Mouse (Mus musculus) layer of hippocampus, postnatal 10 days (tissue): ENCODE measurements around the gene Mien1. TPM values are rescaled to one million over a fixed set of nuclear protein-coding genes. Genes with fewer than 3 reads are reported as not detected.

ENCODE experiments used
- DNase-seq, 2 experiments: peaks; one replicate each; pipeline ENCODE4 v3.0.0; 2021; ENCODE audit warnings: low spot score in 2 of 2
- total RNA-seq, 2 experiments: library from RNA; stranded (reverse); gene quantifications; 2 replicates each; pipeline ENCODE4 v1.2.3; 2021

Gene Mien1
- total RNA-seq, 2 experiments from 2014 or later: 108 to 110 TPM

DNA sequence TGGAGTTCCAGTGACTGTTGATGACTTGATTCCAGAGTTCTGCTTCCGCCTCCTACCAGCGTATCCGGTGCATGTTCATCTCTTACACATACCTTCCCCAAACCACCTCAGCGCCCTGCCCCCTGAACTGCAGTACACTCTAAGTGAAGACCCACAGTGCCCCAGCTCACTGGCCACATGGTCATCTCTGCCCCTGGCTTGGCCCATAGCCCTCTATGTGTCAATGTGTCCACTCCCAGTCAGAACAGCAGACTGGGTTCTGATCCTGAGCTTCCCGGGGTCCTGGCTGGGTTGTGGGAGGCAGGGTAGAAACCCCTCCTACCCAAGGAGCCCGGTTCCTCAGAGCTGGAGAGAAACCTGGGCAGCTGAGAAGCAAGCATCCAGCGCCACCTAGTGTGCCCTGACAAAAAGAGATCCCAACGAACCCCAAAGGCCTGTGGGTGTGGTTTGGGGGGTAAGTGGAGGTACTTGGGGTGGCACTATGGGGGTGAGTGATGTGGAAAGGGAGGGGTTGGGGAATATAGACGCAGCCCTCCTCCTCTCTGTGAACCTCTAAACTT is 49.5 kb downstream of the Mien1 start:
- DNase-seq: peak; percentile 63 to 76

DNA sequence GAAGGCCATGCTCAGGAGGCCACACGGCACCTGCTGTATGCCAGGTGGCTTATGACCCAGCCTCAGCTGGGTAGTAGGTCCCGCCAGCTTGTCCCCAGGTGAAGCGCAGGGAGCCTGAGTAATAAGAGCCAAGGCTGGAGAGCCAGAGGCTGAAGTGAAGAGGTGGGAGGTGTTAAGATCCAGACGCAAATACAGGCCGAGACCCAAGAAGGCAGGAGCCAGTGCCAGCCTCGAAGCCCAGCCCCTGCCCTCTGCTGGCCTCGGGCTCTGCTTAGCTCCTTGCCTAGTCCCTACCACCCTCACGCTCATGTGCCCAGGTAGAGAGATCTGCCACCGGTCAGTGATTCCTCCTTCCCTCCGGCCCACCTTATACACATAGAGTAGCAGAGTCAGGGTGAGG is 50.5 kb downstream of the Mien1 start:
- DNase-seq: no peak

Other genes with a start within 250 kb of the Mien1 start
- gene Med1, start 245.7 kb downstream of the Mien1 start, total RNA-seq: 10 to 100 TPM; 48.6 to 50.2 TPM
- 10 to 100 TPM; 34.1 to 36.5 TPM for gene Cdk12, start 235.9 kb downstream of the Mien1 start, total RNA-seq
- gene Neurod2, start 109.3 kb downstream of the Mien1 start, total RNA-seq: 100 to 1,000 TPM; 114 to 118 TPM
- 10 to 100 TPM; 17.5 to 24.1 TPM for gene Ppp1r1b, start 90.6 kb downstream of the Mien1 start, total RNA-seq
- 10 to 100 TPM; 19.2 to 19.5 TPM for gene Stard3, start 80.6 kb downstream of the Mien1 start, total RNA-seq
- gene Tcap, start 55.2 kb downstream of the Mien1 start, total RNA-seq: 1 to 10 TPM; 1.4 to 1.6 TPM
- not detected for gene Pnmt, start 52.5 kb downstream of the Mien1 start, total RNA-seq
- 10 to 100 TPM in 1 of 2 experiments, 1 to 10 TPM in 1; 8.9 to 10.1 TPM for gene Pgap3, start 38.5 kb downstream of the Mien1 start, total RNA-seq
- gene Erbb2, start 26.5 kb downstream of the Mien1 start, total RNA-seq: 1 to 10 TPM; 3.3 to 4.2 TPM
- gene Grb7, start 7.4 kb upstream of the Mien1 start, total RNA-seq: 1 to 10 TPM; 1.0 to 1.8 TPM
- not detected for gene Ikzf3, start 107.0 kb upstream of the Mien1 start, total RNA-seq
- gene Zpbp2, start 112.1 kb upstream of the Mien1 start, total RNA-seq: not detected
- 10 to 100 TPM; 53.6 to 56.9 TPM for gene Ormdl3, start 148.4 kb upstream of the Mien1 start, total RNA-seq
- not detected for gene Lrrc3c, start 159.3 kb upstream of the Mien1 start, total RNA-seq
- 10 to 100 TPM; 14.1 to 17.2 TPM for gene Gm12355, start 186.7 kb upstream of the Mien1 start, total RNA-seq
- under 1 TPM in 1 of 2 experiments, not detected in 1; 0.50 TPM for gene Gsdma3, start 187.4 kb upstream of the Mien1 start, total RNA-seq
- gene Gsdma2, start 207.8 kb upstream of the Mien1 start, total RNA-seq: not detected
- gene Gsdma, start 225.4 kb upstream of the Mien1 start, total RNA-seq: not detected
- gene Psmd3, start 243.6 kb upstream of the Mien1 start, total RNA-seq: 100 to 1,000 TPM; 127 to 130 TPM